Comparison of ENCODE assay signal across 1 mouse cellular context in the genomic region with DNA sequence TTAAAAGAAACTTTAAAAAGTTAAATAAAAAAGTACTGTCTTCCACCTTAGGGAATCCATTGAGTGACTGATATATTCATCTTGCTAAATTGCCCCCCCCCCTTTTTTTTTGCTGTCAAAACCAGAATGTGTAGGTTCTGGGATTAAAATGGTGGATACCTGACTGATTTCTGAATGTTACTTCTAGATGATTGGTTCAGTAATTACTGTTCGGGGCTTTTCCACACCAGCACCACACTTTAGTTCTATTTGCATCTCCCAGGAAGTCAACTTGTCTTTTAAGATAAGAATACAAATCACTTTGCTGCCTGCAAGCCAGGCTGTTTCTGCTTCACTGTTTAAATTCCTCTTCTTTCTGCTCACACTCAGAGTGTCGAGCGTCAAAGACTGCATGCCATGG.
TF ChIP-seq lines count a peak whose summit lies in the region.

No protein-coding gene starts in this region.

TF ChIP-seq in CH12.LX, 34 proteins besides CTCF, POLR2A, EP300 and RAD21 (continued from another document):
- TF ChIP-seq JUN (IDR thresholded peaks at IDR 0.05; ENCODE audit: insufficient read depth, low read depth, low read length): peak; percentile 45; the same call in 1 of the 2 replicates
- TF ChIP-seq MXI1 (IDR thresholded peaks at IDR 0.05; ENCODE audit: low read depth, low read length): no peak
- no peak for TF ChIP-seq TBP (conservative IDR thresholded peaks at IDR 0.05; ENCODE audit: low read depth, low read length)
- TF ChIP-seq IRF4 (IDR thresholded peaks at IDR 0.05; ENCODE audit: low read depth, low read length): peak; percentile 94
- TF ChIP-seq MEF2A (IDR thresholded peaks at IDR 0.05; ENCODE audit: borderline replicate concordance, low read depth, low read length): peak; percentile 77; the same call in 1 of the 2 replicates
- TF ChIP-seq CHD2 (IDR thresholded peaks at IDR 0.05; ENCODE audit: low read length): no peak
- TF ChIP-seq TCF12 (IDR thresholded peaks at IDR 0.05; ENCODE audit: low read depth, low read length): 0 out of 2 replicates have a peak, but pooled peaks have one; percentile 13
- TF ChIP-seq MAZ (IDR thresholded peaks at IDR 0.05; ENCODE audit: low read depth, low read length): 0 out of 2 replicates have a peak, but pooled peaks have one; percentile 57
- TF ChIP-seq NRF1 (IDR thresholded peaks at IDR 0.05; ENCODE audit: low read depth, low read length): no peak
- no peak for TF ChIP-seq SMC3 (IDR thresholded peaks at IDR 0.05; ENCODE audit: low read depth, low read length)
- TF ChIP-seq HCFC1 (IDR thresholded peaks at IDR 0.05; ENCODE audit: low read depth, low read length): no peak
- no peak for TF ChIP-seq ZKSCAN1 (IDR thresholded peaks at IDR 0.05; ENCODE audit: borderline replicate concordance, low read depth, low read length)
